Mouse (Mus musculus): Measurements from ENCODE around the gene Prrt1. TPM values are rescaled to one million over a fixed set of nuclear protein-coding genes. Genes with fewer than 3 reads are reported as not detected.

The Prrt1 gene
- polyA plus RNA-seq, 1 experiment = 8.0 TPM

DNA sequence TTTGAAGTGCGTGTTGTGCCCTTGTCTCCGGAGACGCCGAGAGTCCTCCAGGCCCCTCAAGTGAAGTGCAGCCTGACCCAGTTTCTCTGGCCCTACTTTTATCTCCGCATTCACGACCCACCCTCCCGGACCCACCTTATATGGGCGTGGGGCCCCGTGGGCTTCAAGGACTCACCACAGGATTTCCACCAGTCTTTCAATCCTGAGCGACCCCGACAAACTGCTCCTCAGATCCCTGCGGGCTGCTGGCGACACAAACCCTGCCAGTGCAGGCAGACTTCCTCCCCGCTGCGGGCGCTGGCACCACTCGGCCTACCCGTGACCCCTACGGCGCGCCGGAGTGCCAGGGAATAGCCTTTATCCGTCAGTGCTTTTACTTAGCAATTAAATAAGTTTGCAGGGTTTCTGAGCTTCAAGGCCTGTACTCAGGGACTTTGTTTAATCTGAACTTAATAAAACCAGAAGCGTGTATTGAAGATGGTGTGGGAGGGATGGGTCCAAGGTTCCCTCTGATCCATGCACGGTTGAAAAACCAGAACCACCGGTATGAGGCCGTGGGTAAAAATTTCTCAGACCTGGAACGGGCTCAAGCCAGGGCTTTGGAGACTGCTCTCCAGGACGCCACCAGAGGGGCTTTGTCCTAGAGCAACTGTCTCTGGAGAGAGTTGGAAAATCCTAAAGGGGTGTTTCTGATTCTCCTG, 1.2 kb upstream of the Prrt1 start, which contains the start of gene Ppt2:
Ppt2 (minus strand) TSS at position 568 of the 701 bp plus-strand sequence.
- peak; percentile 64 for DNase-seq (ENCODE audit: low spot score)

DNA sequence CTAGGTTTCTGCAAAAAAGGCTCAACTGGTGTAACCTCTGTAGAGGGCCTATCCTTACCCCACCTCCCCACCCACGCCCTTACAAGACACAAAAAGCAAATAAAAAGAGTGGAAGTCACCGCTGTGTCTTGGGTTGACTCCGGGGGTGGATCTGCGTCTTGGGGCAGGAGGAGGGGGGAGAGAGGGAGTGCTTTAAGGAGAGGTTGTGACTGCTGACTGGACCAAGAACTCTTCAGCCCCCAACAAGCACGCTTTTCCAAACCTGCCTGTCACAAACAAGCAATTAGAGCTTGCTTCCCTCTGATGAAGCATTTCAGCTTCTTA, 727 bp upstream of the Prrt1 start:
- no peak for DNase-seq (ENCODE audit: low spot score)

DNA sequence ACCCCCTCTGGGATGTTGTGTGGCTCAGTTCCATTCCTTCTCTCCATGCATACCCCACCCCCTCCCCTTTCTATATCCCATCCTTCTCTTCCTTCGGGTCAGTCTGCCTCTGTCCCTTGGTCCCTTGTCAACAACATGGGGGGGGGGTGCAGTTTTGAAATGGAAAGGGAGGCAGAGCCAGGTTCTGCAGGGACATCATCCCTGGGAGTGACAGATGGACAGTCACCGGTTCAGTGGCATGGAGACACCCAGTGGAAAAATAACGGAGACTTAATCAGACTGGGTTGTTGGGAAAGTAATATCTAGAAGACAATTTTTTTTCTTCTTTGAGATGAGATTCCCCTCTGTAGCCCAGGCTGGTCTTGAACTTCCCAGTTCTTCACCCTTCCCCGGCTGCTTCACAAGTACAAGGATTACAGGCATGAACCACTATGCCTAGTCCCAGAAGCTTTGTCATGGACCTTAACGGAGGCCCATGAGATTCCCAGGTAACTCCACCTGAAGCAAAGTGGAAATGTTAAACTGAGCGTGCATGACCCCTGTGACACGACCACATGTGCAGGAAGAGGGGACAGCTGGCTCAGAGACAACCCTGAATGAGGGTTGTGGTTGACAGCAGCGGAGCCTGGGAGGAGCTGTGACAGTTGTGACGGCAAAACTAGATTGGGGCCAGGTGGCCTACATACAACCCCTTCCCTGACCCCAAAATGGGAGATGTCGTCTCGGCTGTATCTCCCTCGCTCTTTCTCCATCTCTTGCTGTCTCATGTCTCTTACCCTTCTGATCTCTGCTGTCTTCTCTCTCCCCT, 667 bp downstream of the Prrt1 start:
- DNase-seq (ENCODE audit: low spot score) = no peak

DNA sequence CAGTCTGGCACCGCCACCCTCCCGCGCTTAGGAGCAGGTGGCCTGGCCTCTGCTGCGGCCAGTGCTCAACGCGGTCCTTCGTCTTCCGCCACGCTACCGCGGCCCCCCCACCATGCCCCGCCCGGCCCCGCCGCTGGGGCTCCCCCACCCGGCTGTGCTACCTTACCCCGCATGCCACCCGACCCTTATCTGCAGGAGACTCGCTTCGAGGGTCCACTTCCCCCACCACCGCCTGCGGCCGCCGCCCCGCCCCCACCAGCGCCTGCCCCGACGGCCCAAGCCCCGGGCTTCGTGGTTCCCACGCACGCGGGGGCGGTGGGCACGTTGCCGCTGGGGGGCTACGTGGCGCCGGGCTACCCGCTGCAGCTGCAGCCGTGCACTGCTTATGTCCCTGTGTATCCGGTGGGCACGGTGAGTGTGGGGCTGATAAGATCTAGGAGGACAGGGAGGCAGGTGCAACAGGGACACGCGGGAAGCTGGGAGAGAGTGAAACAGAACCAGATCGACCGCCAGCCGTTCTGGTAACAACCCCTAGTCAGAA, 1.5 kb downstream of the Prrt1 start:
- DNase-seq (ENCODE audit: low spot score) = no peak

DNA sequence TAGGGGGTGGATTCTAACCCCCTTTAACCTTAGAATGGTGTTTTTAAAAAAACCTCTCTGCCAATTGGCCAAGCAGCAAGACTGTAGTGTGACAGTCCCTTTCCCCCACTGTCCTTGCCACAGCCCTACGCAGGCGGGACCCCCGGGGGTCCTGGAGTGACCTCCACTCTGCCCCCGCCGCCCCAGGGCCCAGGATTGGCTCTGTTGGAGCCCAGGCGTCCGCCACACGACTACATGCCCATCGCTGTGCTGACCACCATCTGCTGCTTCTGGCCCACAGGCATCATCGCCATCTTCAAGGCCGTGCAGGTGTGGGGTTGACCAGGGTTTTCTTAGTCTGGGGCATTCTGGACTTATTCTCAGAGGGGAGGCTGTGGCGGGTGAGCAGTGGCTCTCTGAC, 2.3 kb downstream of the Prrt1 start:
- DNase-seq (ENCODE audit: low spot score) = no peak

DNA sequence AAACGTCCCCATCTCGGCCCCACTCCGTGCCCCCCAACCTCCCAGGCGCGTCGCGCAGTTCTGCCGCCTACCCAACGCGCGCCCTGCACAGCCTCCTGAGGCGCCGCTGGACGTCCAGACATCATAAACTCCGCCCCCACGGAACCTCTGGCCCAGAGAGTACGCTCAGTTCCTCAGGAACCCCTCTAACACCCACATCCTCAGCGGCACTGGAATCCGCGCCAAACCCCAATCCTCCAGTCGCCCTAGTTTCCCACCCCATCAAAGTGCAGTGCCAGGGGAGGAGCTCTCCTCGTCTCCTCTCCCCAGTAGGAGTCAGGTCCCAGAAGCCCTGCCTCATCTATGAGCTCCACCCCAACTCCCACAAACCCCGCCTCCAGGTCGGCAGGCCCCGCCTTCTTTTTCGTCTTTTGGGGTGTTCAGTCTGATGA, 2.9 kb downstream of the Prrt1 start:
- DNase-seq (ENCODE audit: low spot score) = peak; percentile 59

DNA sequence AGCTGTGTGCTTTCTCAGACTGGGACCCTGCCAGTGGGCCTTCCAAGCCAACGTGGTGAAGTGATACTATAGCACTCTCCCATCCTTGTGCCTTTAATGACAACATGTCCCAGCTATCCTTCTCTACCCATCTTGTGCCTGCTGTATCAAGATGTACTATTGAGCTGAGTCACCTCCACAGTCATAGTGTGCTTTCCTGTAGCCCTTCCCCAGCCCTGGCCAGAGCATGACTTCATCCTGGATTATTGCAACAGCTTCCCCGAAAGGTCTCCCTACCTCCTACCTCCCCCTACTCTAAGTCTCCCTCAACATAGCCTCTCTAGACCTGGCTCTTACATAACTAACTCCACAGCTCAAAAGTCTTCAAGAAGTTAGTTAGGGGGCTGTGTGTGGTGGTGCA, 6.3 kb downstream of the Prrt1 start:
- no peak for DNase-seq (ENCODE audit: low spot score)

DNA sequence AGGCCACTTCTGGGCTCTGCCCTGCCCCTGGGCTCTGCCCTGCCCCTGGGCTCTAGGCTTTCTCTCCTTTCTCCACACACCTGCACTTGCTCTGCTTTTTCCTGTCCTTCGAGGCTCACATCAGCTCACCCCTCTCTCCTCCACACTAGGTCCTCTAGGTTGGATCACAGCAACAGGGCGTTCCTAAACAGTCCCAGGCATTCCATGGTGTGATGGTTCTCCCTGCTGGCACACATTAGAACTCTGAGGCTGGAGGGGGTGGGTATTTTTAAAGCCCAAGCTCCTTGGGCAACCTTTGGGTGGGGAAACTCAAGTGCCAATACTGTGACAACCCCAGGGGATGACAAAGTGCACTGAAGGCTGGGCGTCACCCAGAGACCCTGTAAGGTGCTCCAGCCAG, 8.1 kb downstream of the Prrt1 start:
- DNase-seq (ENCODE audit: low spot score) = no peak

DNA sequence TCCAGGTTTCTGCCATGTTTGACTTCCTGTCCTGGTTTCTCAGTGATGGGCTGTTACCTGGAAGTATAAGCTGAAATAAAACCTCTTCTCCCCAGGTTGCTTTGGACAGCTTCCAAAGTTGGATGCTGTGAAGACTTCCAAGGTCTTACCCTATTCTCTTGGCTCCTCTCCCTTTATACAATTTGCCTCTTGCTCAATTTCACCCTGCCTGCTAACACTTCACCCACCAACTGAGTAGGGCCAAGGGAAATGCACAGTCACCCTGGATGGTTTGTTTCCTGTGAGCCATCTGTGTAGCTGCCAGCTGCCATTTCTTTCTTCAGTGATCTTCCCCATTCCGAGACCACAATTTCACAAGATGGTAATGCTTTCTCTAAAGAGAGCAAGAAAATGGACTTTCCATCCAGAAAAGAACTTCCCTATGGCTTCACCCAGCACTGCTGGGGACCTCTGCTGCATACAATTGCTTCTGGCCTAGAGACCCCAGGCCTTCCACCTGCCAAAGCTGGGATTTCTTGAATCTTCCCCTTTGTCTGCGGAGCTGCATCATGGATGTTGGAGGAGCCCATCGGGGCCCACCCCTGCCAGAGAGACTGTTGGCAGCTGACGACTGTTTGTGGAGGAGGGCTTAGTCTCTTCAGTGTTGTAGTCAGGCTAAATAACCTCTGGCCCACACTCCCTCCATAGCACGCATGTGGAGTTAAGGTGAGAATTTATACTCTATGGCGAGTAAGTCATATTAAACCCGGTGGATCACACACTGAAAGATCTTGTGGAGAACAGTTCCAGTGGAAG, 10.3 kb downstream of the Prrt1 start:
- DNase-seq (ENCODE audit: low spot score) = no peak

DNA sequence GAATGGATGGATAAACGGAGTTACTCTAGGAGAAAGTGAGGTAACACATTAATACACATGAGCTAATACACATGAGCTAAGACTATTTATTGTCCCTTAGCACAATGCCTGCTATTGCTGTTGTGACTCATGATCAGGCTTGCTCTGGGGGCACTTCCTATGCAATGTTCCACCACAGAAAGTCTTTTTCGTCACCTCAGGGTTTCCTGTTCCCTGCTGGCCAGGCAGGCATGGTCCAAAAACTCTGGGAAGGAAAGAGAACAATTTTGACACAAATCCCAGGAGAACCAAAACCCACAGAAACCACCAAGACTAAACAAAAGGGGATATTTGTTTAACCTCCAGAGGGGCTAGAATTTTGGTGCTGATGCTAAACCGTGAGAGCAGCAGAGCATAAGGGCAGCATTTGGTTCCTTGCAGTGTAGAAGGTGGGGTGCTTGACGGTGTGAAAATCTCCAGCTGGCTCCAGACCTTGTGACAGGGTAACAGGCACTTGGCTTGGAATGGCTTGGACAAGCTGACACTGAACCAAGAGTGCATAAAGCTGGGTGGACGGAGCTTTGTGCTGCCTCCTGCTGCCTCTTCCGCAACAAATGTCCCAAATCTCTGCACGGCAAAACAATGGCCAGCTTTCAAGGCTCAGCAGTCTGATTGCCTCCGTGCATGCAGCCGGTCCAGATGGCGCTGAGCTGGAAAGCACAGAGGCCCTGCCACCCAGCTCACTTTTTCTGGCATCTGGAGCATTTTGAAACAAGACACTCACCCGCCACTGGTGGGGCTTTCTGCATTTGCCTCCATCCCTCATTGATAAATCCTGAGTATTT, 11.7 kb downstream of the Prrt1 start:
- no peak for DNase-seq (ENCODE audit: low spot score)

DNA sequence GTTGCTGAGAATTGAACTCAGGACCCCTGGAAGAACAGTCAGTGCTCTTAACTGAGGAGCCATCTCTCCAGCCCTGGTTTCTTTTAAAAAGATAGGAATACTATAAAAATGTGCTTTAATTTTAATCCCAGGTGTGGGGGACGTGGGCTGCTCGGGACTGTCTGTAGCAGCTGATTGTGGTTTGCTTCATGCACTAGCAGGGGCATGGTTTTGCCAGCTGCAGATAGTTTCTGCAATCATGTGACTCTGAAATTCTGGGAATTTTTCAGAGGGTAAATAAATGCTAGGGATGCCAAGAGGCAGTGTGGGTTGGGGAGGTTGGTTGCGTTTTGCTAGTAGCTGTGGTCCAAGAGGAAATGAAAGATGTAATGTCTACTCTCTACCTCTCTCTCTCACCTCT, 12.6 kb downstream of the Prrt1 start:
- DNase-seq (ENCODE audit: low spot score) = no peak

DNA sequence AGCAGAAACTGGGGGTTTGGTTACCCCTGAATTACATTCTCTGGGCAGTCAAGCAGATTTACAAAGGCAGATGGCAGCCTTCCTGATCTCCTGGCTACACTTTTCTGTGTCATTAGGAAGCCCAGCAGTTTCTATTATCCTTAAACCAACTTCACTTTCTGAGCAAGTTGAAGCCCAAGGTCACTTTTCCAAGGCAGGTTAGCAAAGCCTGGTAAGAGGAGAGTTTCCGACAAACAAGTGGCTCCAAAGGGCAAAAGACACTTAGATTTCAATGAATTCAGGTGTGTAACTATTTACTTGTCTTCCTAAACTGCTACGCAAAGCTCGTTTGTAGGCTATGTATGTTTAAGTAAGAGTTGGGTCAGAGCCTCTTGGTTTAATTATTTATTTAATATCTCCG, 14.0 kb downstream of the Prrt1 start:
- no peak for DNase-seq (ENCODE audit: low spot score)

DNA sequence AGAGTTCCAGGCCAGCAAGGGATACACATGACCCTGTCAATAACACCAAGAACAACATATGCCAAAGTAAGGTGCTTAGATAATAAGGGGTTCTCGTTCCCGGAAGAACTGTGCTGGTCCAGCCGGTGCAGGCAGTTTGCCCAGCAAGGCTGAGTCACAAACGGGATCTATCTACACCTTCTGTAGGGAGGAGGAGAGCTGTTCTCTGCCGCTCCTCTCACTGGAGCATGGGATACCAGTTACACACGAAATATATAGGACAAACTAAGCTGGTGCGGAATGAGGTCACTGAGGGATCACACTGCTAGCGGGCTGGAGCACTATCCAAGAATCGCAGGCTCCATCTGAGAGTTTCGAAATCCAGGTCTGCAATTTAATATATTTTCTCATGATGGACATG, 14.6 kb downstream of the Prrt1 start:
- DNase-seq (ENCODE audit: low spot score) = no peak

DNA sequence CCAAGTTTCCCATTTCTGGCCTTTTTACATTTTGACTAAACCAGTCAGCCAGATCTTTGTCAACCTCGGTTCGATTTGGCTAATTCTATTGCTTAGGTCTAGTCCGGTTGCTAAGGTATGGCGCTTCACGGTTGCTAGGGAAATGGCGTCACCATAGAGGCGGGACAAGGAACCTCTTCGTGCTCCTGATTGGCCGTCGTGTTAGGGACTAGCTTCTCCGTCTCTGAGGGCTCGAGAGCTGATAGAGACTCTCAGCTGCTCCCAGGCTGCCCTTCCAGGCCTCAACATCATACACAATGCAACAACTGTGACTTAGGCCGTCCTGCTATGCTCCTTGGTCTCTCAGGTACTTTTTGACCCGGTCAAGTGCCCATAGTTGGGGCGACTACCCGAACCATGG, 15.3 kb downstream of the Prrt1 start, which contains the start of gene Fkbpl:
Fkbpl (plus strand) TSS at position 157 of the 400 bp plus-strand sequence.
- DNase-seq (ENCODE audit: low spot score) = peak; percentile 67

DNA sequence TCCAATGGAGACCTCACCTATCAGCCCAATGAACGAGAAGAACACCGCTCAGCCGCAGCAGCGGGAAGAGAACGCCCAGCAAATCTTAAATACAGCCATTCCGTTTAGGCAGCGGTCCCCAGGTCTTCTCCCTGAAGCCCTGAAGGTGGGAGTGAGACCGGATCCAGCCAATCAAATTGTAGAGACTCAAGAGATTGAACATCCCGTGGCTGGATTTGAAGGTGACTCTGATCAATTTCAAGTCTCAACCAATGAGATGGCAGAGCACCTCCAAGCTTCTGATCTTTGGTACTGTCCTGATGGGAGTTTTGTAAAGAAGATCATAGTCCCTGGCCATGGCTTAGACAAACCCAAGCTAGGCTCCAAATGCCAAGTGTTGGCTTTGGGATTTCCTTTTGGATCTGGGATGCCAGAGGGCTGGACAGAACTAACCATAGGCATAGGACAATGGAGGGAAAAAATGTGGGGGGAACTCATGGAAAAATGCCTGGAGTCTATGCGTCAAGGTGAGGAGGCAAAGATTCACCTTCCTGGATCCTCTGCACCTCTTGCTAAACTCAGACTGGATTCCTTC, 16.0 kb downstream of the Prrt1 start:
- DNase-seq (ENCODE audit: low spot score) = no peak

DNA sequence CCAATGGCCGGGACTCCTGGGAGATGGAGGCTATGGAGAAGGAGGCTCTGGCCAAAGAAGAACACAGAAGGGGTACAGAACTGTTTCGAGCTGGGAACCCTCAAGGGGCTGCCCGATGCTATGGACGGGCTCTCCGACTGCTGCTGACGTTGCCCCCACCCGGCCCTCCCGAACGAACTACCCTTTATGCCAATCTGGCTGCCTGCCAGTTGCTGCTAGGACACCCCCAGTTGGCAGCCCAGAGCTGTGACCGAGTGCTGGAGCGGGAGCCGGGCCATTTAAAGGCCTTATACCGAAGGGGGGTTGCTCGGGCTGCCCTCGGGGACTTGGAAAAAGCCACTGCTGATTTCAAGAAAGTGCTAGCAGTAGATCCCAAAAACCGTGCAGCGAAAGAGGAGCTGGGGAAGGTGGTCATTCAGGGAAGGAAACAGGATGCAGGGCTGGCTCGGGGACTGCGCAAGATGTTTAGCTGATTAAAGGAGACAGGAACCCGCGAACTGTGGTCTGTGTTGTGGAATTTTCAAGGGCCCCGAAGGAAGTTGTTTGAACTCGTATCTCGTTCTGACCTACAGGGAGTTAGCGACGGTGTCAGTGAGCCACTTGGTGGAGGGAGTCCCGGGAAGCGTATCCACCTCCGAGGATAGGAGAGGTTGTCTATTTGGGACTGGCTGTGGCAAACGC, 16.6 kb downstream of the Prrt1 start:
- no peak for DNase-seq (ENCODE audit: low spot score)

DNA sequence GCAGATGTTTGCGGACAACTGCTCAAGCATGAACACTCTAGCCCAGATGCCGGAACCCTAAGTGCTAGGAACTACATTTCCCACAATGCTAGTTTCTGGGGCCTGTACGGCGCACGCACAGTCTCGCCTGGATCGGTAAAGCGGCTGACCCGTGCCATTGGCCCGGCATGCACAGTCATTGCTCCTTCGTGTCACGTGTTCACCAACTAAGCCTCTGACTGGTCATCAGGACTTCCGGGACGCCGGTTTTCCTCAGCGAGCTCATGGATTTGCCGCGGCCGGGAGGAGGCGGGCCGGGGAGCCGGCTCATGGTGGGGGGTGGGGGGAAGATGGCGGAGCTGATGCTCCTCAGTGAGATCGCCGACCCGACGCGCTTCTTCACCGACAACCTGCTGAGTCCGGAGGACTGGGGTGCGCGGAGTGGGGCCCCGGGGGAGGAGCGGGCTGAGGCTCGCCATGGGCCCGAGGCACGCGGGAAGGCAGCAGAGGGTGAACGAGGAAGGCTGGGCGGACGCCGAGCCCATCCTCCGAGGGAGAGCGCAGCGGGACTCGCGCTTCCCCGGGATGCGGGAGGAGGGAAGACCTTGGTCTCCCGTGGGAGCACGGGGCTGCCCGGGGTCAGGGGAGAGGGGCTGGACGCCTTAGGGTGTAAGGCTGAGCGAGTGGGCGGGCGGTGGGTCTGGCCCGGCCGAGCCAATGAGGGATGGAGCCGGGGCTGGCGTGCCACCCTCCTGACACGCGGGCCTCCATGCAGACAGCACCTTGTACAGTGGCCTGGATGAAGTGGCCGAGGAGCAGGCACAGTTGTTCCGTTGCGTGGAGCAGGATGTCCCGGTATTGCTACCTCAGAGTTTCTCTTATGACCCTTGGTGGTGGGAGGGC, 17.8 kb downstream of the Prrt1 start, which contains the start of gene Atf6b:
Atf6b (plus strand) TSS at position 241 of the 882 bp plus-strand sequence.
- DNase-seq (ENCODE audit: low spot score) = peak; percentile 79

DNA sequence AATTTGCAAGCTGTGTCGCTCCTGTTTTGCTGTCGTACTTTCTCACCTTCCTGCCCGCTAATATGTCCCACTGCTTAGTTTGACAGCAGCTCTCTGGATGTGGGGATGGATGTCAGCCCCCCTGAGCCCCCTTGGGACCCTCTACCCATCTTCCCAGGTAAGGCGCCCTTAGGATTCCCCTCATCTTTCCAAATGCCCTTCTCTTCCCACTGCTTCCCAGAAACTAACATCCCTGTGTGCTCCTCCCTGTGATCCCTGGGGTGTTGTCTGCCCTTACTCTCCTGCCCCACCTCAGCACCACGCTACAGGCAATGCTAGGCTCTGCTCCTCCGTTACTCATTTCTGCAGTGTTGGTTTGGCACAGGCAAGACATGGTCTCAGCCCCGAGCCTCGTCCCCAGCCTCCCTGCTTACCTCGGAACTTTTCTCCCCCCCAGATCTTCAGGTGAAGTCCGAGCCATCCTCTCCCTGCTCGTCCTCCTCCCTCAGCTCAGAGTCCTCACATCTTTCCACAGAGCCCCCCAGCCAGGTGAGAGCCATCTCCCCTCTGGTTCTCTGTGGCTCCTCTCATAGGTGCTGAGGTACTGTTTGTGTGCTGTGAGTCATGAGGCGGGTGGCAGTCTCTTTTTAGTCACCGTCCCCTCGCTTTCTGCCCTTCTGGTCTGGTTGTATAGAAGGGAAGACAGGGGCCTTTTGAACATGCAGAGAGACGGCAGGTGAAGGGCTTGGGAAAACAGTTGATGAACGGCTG, 19.0 kb downstream of the Prrt1 start:
- no peak for DNase-seq (ENCODE audit: low spot score)
